Mouse (Mus musculus): ENCODE measurements around the gene Gm7168. TPM values are rescaled to one million over a fixed set of nuclear protein-coding genes. Genes with fewer than 3 reads are reported as not detected.
"Not testable (repeated sequence)": the region's sequence is repeated elsewhere in the genome, so short reads cannot be mapped to it uniquely, and the experiment has no call there.

Gm7168 gene
- not detected for total RNA-seq (2021)

- DNase-seq (ENCODE audit: low spot score in 2 of 2); intact Hi-C loops (cut with DNase I): not testable (repeated sequence)
Measured at GRCm38 (mm10) chr17:13948073-13948472, at the start of gene Gm7168. Gm7168 (plus strand) TSS chr17:13948373.

- intact Hi-C loops (cut with DNase I), result no loop called here
- no peak for DNase-seq (ENCODE audit: low spot score in 2 of 2)
Measured at GRCm38 (mm10) chr17:13898838-13899237, 49.3 kb upstream of the Gm7168 start.

- DNase-seq (ENCODE audit: low spot score in 2 of 2), result no peak
- intact Hi-C loops (cut with DNase I), result no loop called here
Measured at GRCm38 (mm10) chr17:13899241-13899640, 48.9 kb upstream of the Gm7168 start.

GRCm38 (mm10) chr17:13903793-13904192 is 44.4 kb upstream of the Gm7168 start:
- DNase-seq (ENCODE audit: low spot score in 2 of 2), result no peak
- intact Hi-C loops (cut with DNase I), result no loop called here

- no peak for DNase-seq (ENCODE audit: low spot score in 2 of 2)
- intact Hi-C loops (cut with DNase I), result no loop called here
Measured at GRCm38 (mm10) chr17:13907082-13907481, 41.1 kb upstream of the Gm7168 start.

- intact Hi-C loops (cut with DNase I), result no loop called here
- no peak for DNase-seq (ENCODE audit: low spot score in 2 of 2)
Measured at GRCm38 (mm10) chr17:13907681-13908080, 40.5 kb upstream of the Gm7168 start.

- intact Hi-C loops (cut with DNase I), result no loop called here
- no peak for DNase-seq (ENCODE audit: low spot score in 2 of 2)
Measured at GRCm38 (mm10) chr17:13913951-13914350, 34.2 kb upstream of the Gm7168 start.

- no peak for DNase-seq (ENCODE audit: low spot score in 2 of 2)
- intact Hi-C loops (cut with DNase I), result no loop called here
Measured at GRCm38 (mm10) chr17:13914531-13914930, 33.6 kb upstream of the Gm7168 start.

- intact Hi-C loops (cut with DNase I), result no loop called here
- no peak for DNase-seq (ENCODE audit: low spot score in 2 of 2)
Measured at GRCm38 (mm10) chr17:13920771-13921170, 27.4 kb upstream of the Gm7168 start.

- no peak for DNase-seq (ENCODE audit: low spot score in 2 of 2)
- intact Hi-C loops (cut with DNase I), result no loop called here
Measured at GRCm38 (mm10) chr17:13923418-13923817, 24.8 kb upstream of the Gm7168 start.

GRCm38 (mm10) chr17:13924588-13924987 is 23.6 kb upstream of the Gm7168 start:
- peak in 1 of 2 experiments; percentile 23 for DNase-seq (ENCODE audit: low spot score in 2 of 2)
- intact Hi-C loops (cut with DNase I), result no loop called here

- no peak for DNase-seq (ENCODE audit: low spot score in 2 of 2)
- intact Hi-C loops (cut with DNase I), result no loop called here
Measured at GRCm38 (mm10) chr17:13925931-13926330, 22.2 kb upstream of the Gm7168 start.

- no peak for DNase-seq (ENCODE audit: low spot score in 2 of 2)
- intact Hi-C loops (cut with DNase I), result no loop called here
Measured at GRCm38 (mm10) chr17:13930421-13930820, 17.8 kb upstream of the Gm7168 start.

- intact Hi-C loops (cut with DNase I); DNase-seq (ENCODE audit: low spot score in 2 of 2): not testable (repeated sequence)
Measured at GRCm38 (mm10) chr17:13935364-13935763, 12.8 kb upstream of the Gm7168 start.

- intact Hi-C loops (cut with DNase I), result no loop called here
- no peak for DNase-seq (ENCODE audit: low spot score in 2 of 2)
Measured at GRCm38 (mm10) chr17:13937787-13938186, 10.4 kb upstream of the Gm7168 start.

GRCm38 (mm10) chr17:13938652-13939051 is 9.5 kb upstream of the Gm7168 start:
- no peak for DNase-seq (ENCODE audit: low spot score in 2 of 2)
- intact Hi-C loops (cut with DNase I), result no loop called here

GRCm38 (mm10) chr17:13939231-13939630 is 8.9 kb upstream of the Gm7168 start:
- DNase-seq (ENCODE audit: low spot score in 2 of 2); intact Hi-C loops (cut with DNase I): not testable (repeated sequence)

- no peak for DNase-seq (ENCODE audit: low spot score in 2 of 2)
- intact Hi-C loops (cut with DNase I), result loop anchor here (5.0 kb wide), 1 partner anchor 88 kb away; no protein-coding TSS in a partner anchor
Measured at GRCm38 (mm10) chr17:13940487-13940886, 7.7 kb upstream of the Gm7168 start.

- DNase-seq (ENCODE audit: low spot score in 2 of 2), result peak in 1 of 2 experiments; percentile 41
- intact Hi-C loops (cut with DNase I), result not testable (repeated sequence)
Measured at GRCm38 (mm10) chr17:13951570-13951969, 3.4 kb downstream of the Gm7168 start.

- DNase-seq (ENCODE audit: low spot score in 2 of 2); intact Hi-C loops (cut with DNase I): not testable (repeated sequence)
Measured at GRCm38 (mm10) chr17:13958129-13958528, 10.0 kb downstream of the Gm7168 start.

- not testable (repeated sequence) for DNase-seq (ENCODE audit: low spot score in 2 of 2)
- intact Hi-C loops (cut with DNase I), result loop anchor here (5.0 kb wide), 1 partner anchor 85 kb away; no protein-coding TSS in a partner anchor
Measured at GRCm38 (mm10) chr17:13962245-13962644, 14.1 kb downstream of the Gm7168 start.

GRCm38 (mm10) chr17:13965048-13965447 is 16.9 kb downstream of the Gm7168 start:
- peak in 1 of 2 experiments; percentile 34 for DNase-seq (ENCODE audit: low spot score in 2 of 2)
- intact Hi-C loops (cut with DNase I), result not testable (repeated sequence)

Data from left cerebral cortex, postnatal 25 days (tissue).